Mouse (Mus musculus): ENCODE results near the gene Fmr1.
"Not testable (repeated sequence)": the region's sequence is repeated elsewhere in the genome, so short reads cannot be mapped to it uniquely, and the experiment has no call there.

The Fmr1 gene

GRCm38 (mm10) chrX:68678333-68678740 is at the start of gene Fmr1:
Gene Fmr1, plus strand, starts transcription at chrX:68678541.
- DNase-seq: peak; percentile 97

GRCm38 (mm10) chrX:68641603-68642002 is 36.7 kb upstream of the Fmr1 start:
- no peak for DNase-seq

GRCm38 (mm10) chrX:68645154-68645919 is 33.0 kb upstream of the Fmr1 start:
- no peak for DNase-seq

GRCm38 (mm10) chrX:68677508-68677907 is 833 bp upstream of the Fmr1 start:
- no peak for DNase-seq

GRCm38 (mm10) chrX:68678815-68679486 is 610 bp downstream of the Fmr1 start:
- peak in 1 of 2 experiments; percentile 38 for DNase-seq

- no peak for DNase-seq
Measured at GRCm38 (mm10) chrX:68684706-68685105, 6.4 kb downstream of the Fmr1 start.

GRCm38 (mm10) chrX:68691936-68692335 is 13.6 kb downstream of the Fmr1 start:
- not testable (repeated sequence) for DNase-seq

- no peak for DNase-seq
Measured at GRCm38 (mm10) chrX:68736902-68737301, 58.6 kb downstream of the Fmr1 start.

- no peak for DNase-seq
Measured at GRCm38 (mm10) chrX:68740088-68740487, 61.7 kb downstream of the Fmr1 start.

- DNase-seq: no peak
Measured at GRCm38 (mm10) chrX:68761606-68762005, 83.3 kb downstream of the Fmr1 start, which contains the start of gene Fmr1nb. Gene Fmr1nb, plus strand, starts transcription at chrX:68761839.
